Mouse (Mus musculus) gastrocnemius, adult 2 months (tissue): ENCODE results near the gene Fam229b. TPM values are rescaled to one million over a fixed set of nuclear protein-coding genes. Genes with fewer than 3 reads are reported as not detected.
A peak's percentile ranks its signal among the peaks of the same experiment; 100 is the strongest.

Source experiments
- DNase-seq: peaks from one replicate; pipeline ENCODE4 v3.0.0; 2022
- H3K27ac ChIP-seq: fragments of 200-600 bp; 2 replicates; pipeline ENCODE4 v1.8.1; 2022; ENCODE audit warnings: mild to moderate bottlenecking
- H3K4me3 ChIP-seq: fragments of 200-600 bp; 2 replicates; pipeline ENCODE4 v1.8.1; 2022; ENCODE audit warnings: mild to moderate bottlenecking, moderate library complexity
- CTCF ChIP-seq: fragments of 200-600 bp; IDR thresholded peaks from 2 replicates; pipeline ENCODE4 v1.8.1; 2022; ENCODE audit warnings: antibody characterized with exemption, mild to moderate bottlenecking, moderate library complexity
- intact Hi-C: fragments of 180-260 bp; cut with DNase I; formaldehyde crosslinking; loops from one replicate; pipeline ENCODE4 v1.15.1; 2025
- total RNA-seq, 2 experiments: library from RNA; stranded (reverse); gene quantifications; 2 replicates each; pipeline ENCODE4 v1.2.3; 2021

Gene Fam229b
- total RNA-seq, 2 experiments from 2014 or later, result 4.4 to 4.9 TPM

- intact Hi-C loops, result no loop called here
- Histone ChIP-seq H3K27ac (no peak overlapping the region), H3K4me3 (no peak overlapping the region)
- no peak for TF ChIP-seq CTCF
- DNase-seq, result no peak
These were observed 26.8 kb downstream of the Fam229b start for GRCm38 (mm10) chr10:39106935-39107334.

GRCm38 (mm10) chr10:39106413-39106812 is 27.3 kb downstream of the Fam229b start:
- intact Hi-C loops, result no loop called here
- no peak for TF ChIP-seq CTCF
- H3K4me3 ChIP-seq, result no peak overlapping the region
- H3K27ac ChIP-seq, result no peak overlapping the region
- no peak for DNase-seq

- no peak for TF ChIP-seq CTCF
- H3K27ac ChIP-seq, result no peak overlapping the region
- no peak for DNase-seq
- no peak overlapping the region for H3K4me3 ChIP-seq
- intact Hi-C loops, result no loop called here
These were observed 28.8 kb downstream of the Fam229b start for GRCm38 (mm10) chr10:39104803-39105449.

GRCm38 (mm10) chr10:39098746-39099145 is 35.0 kb downstream of the Fam229b start:
- no peak for DNase-seq
- no peak for TF ChIP-seq CTCF
- intact Hi-C loops, result no loop called here
- Histone ChIP-seq H3K4me3 (no peak overlapping the region), H3K27ac (no peak overlapping the region)

DNA sequence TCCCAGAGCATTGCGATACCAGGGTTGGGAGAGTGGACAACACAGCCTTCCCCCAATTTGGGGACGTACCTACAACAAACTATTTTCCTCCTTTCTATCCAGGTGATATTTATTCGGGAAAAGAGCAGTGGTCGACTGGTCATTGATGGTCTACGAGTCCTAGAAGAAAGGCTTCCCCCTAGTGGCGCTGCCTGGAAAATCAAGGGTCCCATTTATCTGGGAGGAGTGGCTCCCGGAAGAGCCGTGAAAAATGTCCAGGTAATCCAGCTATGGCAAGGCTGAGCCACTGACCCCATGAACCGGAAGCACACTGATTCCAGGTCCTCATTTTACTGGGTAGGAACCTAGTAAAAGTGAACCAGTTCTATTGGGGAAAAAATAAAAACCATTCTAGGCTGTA is 36.7 kb downstream of the Fam229b start:
- DNase-seq, result peak; percentile 35
- peak; percentile 56 for TF ChIP-seq CTCF
- intact Hi-C loops, result no loop called here
- Histone ChIP-seq H3K4me3 (no peak overlapping the region), H3K27ac (no peak overlapping the region)

GRCm38 (mm10) chr10:39072048-39072447 is 61.7 kb downstream of the Fam229b start:
- TF ChIP-seq CTCF, result no peak
- no peak for DNase-seq
- no peak overlapping the region for H3K27ac ChIP-seq
- no peak overlapping the region for H3K4me3 ChIP-seq
- intact Hi-C loops, result no loop called here

Other genes starting within 250 kb of the Fam229b start
- 10 to 100 TPM; 13.3 to 22.3 TPM for gene Lama4, start 168.4 kb downstream of the Fam229b start, total RNA-seq
- gene Tube1, start 62 bp upstream of the Fam229b start, total RNA-seq, result under 1 TPM; 0.50 to 0.77 TPM
- not detected for gene Ccn6, start 29.9 kb upstream of the Fam229b start, total RNA-seq
- 10 to 100 TPM in 1 of 2 experiments, 1 to 10 TPM in 1; 7.3 to 12.0 TPM for gene Fyn, start 234.9 kb upstream of the Fam229b start, total RNA-seq